Mouse (Mus musculus) cerebral cortex, adult 2 months (tissue): ENCODE measurements around the gene Iqcn.

Experiments used
- WGBS: fragments of 180-500 bp; shearing (Covaris S2); methylation state at CpG from one replicate; pipeline ENCODE4 v1.1.7; 2018; 5-methylcytosine and 5-hydroxymethylcytosine counted together

The Iqcn gene

DNA sequence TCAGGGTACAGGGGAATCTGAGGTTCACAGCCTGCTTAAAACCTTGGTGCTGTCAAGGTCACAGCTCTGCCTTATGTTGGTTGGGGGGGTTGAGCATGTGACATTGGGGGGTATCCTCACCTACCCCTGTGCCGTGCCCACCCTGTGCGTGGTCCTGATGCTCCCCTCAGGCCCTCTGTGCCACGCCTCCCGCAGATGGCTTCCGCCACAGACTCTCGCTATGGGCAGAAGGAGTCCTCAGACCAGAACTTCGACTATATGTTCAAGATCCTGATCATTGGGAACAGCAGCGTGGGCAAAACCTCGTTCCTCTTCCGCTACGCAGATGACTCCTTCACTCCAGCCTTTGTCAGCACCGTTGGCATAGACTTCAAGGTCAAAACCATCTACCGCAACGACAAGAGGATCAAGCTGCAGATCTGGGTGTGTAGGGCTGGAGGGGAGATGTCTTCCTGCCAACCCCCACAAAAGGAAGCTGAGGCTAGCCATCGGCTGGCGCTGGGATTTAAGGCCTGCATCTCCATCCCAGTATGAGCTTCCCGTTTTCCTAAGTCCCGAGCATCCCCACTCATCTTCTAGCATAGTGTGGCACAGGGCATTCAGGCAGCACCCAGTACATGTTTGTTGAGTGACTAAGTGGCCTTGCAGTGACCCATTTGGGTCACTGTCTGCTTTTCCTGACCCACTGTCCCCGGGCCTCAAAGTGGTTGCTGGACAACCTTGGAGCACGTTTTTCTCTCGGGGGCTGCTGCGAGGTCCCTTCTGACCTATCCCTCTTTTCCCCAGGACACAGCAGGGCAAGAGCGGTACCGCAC, 52.6 kb downstream of the Iqcn start:
- WGBS: 65% methylated on average over 24 of the region's 24 CpGs

DNA sequence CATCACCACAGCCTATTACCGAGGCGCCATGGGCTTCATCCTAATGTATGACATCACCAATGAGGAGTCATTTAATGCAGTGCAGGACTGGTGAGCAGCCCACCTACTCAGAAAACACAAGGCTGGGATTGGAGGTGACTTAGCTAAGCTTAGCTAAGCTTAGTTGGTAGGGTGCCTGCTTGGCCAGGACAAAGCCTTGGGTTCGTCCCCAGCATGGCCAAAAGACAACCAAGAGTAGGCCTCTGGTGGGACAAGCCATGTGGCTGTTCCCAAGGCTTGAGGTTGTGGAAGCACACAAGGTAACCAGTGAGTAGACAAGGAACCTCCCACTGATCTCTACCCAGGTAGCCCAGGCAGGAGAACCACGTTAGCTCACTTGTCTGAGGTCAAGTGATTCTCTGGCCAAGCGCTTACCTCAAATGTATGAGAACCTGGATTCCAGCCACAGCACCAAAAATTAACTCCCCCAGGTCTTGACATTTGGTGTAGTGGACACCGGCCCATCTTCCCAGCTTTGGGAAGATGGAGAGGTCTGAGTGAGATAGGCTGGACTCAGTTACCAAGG, 53.3 kb downstream of the Iqcn start:
- WGBS: 87% methylated on average over 6 of the region's 6 CpGs

DNA sequence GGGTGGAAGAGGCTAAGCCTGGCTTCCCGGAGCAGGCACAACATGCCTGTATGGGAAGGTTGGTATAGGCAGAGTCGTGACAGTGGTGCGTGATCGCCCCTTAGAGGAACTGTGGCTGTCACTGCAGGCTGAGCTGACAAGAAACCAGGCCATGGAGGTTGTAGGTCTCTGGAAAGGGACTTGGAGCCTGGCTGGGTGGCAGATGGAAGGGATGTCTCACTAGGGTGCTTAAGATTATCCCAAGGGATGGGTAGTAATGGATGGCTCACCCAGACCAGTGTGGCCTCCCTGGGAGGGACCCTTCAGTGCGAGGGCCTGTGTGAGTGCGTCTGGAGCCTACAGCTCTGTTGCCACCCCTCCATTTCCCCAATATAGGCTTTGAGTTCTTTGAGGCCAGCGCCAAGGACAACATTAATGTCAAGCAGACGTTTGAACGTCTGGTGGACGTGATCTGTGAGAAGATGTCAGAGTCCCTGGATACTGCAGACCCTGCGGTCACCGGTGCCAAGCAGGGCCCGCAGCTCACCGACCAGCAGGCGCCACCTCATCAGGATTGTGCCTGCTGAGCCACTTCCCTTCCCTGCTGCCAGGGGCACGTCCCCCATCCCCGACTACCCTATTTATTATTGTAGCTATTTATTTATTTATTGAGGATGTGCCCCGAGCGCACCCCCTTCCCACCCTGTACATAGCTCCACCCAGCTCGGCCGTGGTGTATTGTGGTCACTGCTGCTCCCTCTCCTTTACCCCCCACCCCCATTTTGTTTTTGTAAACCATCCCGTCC, 54.5 kb downstream of the Iqcn start:
- WGBS: 34% methylated on average over 22 of the region's 22 CpGs

DNA sequence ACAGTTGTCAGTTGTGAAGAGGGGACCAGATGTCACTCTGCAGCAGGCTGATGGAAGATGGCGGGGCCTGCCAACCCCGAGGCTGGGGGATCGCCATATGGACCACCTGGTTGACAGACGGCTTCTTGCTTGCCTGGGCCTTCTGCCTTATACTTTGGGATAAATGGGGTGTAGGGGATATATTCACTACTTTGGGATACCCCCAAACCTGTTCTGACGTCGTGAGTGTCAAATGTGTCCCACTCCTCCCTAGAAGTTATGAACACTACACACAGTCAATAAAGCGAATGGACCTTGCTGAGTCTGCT, 55.0 kb downstream of the Iqcn start:
- WGBS: 58% methylated on average over 7 of the region's 7 CpGs

DNA sequence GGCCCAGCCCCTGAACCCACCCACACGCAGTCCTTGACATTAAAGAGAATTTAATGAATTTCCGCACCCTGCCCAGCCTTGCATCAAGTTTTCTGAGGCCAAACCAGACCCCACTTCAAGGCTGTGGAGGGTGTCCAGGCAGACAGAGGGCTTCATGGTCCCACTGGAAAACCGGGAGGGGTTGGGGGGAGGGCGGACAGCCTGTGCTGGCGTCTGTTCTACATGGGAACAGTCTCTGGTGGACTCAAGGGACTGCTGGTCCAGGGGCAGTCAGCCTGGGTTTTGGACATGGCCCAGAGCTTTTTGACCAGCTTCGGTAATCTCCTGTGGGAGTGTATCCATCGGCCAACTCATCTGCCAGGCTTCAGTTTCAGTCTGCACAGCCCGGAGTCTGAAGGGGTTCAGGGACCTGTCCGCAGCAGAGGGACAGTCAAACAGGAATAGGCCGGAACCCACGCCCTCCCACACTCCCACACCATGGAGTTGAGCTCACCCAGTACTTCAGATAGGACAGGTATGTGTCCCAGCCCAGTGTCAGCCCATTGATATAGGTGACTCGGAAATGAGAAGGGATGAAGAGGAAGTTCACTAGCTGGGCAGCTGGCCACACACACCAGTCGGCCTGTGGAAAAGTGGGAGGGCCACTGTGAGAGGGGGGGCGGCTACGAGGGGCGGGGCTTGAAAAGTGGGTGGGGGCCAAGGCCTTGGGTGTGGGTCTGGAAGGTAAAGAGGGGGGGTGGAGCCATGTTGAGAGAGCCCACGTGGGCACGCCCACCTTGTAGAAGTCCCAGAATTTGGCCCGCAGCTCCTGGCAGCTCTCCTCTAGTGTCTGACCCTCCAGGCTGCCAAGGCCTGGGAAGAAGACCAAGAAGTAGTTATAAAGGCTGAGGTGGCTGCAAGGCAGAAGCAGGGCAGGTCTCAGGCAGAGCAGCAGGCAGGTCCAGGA, 55.6 kb downstream of the Iqcn start:
- WGBS: 45% methylated on average over 19 of the region's 19 CpGs

DNA sequence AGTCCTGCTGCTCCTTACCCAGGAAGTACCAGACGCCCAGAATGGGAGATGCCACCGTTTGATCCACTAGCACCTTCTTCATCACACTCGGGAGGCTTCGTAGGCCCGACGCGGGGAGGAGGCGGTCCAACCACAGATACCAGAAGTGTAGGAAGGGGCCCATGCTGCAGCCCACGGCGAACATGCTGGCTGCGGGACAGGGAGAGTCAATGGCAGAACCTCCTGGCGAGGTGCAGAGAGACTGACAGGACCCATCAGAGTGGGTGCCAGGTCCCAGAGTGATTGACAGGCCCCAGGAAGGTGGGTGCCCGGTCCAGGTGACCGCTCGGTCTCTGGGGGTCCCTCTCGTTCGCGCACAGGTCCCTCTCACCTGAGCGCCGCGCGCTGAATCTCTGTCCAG, 57.1 kb downstream of the Iqcn start:
- WGBS: under 1% methylated on average over 22 of the region's 22 CpGs

DNA sequence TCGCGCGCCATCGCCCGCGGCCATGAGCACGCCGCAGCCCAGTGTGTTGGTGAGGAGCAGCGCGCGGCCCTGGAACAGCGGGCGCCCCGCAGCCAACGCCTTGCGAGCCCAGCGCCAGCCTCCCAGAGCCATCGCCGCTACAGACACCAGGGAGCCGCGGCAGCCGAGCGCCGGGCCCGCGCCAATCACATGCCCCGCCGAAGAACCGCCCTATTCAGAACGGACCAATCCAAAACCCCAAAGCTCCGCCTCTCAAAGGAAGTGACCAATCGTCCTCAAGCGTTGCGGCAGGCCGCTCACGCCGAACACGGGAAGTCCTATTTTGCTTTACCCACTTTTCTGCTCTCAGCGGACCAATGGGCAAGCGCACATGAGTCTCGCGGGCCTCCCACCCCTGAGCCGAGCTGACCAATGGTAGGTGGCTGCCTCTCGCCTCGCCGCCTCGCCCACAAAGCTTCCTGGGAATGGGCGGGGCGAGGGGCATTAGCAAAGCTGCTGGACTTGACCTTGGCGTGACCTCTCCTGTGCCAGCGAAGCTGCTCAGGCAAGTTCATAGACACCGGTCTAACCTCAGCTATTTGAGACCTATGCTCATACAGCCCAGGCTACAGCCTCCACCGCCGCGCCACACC, 57.6 kb downstream of the Iqcn start, which contains the start of gene Mpv17l2:
TSS of gene Mpv17l2 (minus strand) at position 172 of the 632 bp plus-strand sequence.
- WGBS: under 1% methylated on average over 55 of the region's 55 CpGs

DNA sequence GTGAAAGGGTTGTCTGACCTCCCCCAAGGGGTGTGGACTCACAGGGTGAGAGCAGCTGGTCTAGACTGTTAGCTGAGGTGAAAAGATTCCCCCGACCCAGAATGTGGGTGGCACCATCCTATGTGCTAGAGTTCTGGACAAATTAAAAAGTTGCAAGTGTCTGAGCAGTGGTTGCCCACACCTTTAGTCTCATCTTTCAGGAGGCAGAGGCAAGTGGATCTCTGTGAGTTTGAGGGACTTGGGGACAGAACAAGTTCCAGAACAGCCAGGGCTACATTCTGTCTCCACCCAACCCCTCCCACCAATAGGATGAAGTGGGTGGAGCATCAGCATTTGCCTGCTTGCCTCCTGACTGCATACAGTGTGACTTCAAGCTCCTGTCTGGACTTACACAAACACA, 58.9 kb downstream of the Iqcn start:
- WGBS: 74% methylated on average over 1 of the region's 1 CpGs

DNA sequence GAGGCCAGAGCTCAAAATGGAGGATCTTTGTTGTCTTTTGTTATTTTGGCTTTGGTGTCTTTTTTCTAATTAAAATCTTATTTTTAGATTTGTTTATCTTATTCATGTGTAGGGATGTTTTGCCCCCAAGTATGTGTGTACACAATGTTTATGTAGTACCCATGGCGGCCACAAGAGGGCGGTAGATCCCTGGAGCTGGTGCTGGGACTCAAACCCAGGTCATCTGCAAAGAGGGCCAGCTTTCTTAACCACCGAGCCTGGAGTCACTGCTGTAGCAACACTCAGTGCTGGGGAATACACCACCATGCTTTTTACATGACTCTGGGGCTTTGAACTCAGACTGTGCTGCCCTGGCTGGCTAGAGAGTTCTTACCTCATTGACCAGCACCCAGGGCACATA, 60.1 kb downstream of the Iqcn start:
- WGBS: 9% methylated on average over 3 of the region's 3 CpGs

DNA sequence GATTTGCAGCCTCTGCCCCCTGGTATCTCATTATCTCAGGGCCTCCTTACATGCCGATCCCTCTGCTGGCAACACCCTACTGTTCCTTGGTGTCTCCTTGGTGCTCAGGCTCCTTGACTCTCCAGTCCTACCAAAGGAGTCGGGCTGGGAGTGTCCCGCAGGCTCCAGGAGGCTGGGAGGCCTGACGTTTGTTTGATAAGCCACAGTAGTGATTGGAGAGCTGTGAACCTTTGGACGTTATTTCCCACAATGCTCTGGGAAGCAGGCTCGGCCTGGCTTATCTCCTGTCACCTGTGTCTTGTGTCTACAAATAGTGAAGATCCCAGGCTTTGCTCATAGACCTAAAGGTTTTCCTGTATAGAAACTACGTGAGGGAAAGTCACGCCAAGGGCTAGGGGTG, 60.8 kb downstream of the Iqcn start:
- 89% methylated on average over 8 of the region's 8 CpGs for WGBS

DNA sequence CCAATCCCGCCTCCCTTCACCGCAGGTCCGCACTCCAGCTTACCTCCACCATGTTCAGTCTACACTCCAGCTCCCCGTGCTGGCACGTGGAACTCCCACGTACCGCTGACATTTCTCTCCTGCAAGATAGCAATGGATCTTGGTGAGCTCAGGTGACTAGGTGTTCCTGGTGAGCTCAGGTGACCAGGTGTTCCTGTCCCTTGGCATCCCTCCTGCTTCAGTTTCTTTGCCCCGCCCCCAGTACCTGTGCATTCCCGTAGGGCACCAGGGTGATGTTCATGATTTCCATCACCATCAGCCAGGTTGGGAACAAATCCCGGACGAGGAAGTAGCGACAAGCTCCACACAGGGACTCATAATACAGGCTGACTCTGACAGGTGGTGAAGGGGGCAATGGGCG, 61.4 kb downstream of the Iqcn start:
- WGBS: 93% methylated on average over 13 of the region's 13 CpGs

DNA sequence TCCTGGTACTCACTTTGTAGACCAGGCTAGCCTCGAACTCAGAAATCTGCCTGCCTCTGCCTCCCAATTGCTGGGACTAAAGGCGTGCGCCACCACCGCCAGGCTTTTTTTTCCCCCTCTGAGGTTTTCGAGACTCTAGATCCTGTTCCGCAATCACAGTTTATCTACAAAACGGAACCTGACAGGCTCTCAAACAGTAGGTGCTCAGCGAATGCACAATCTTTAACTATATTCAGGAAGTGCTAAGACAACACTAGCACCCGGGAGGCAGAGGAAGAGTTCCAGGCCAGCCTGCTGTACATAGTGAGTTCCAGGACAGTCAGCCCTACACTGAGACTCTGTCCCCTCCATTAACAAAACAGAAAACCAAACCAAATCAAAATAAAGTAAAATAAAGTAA, 62.1 kb downstream of the Iqcn start:
- 69% methylated on average over 9 of the region's 9 CpGs for WGBS

DNA sequence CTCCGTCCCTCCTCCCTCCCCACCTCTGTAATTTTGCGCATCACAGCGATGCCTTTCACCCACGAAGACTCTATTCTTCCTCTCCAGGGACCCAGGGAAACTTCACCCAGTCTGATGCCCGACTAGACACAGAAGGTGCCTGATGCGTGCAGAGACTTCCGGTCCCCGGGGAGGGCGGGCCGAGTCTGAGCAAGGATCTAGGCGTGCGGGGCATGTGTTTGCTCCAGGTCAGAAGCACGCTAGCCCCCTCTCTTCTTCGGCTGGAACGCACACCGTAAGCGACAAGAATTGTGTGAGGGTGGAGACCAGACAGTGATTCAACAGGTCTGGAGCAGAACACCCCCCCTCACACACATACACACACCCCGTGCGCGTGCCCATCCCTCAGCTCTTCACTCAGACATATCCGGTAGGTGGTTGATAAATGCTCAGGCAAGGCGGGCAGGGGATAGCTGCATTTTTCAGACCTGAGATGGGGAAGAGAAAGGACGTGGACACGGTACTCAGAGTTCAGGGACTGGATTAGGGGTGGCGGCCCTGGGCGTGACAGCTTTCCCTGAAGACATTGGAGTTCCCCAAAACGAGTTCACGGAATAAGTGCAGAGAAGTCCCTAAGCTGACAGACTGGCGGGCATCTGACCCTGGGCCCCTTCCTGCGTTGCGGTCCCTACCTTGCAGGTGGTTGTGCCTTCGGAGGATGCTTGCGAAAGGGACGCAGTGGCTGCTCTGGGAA, 62.7 kb downstream of the Iqcn start:
- WGBS: 5% methylated on average over 34 of the region's 34 CpGs

DNA sequence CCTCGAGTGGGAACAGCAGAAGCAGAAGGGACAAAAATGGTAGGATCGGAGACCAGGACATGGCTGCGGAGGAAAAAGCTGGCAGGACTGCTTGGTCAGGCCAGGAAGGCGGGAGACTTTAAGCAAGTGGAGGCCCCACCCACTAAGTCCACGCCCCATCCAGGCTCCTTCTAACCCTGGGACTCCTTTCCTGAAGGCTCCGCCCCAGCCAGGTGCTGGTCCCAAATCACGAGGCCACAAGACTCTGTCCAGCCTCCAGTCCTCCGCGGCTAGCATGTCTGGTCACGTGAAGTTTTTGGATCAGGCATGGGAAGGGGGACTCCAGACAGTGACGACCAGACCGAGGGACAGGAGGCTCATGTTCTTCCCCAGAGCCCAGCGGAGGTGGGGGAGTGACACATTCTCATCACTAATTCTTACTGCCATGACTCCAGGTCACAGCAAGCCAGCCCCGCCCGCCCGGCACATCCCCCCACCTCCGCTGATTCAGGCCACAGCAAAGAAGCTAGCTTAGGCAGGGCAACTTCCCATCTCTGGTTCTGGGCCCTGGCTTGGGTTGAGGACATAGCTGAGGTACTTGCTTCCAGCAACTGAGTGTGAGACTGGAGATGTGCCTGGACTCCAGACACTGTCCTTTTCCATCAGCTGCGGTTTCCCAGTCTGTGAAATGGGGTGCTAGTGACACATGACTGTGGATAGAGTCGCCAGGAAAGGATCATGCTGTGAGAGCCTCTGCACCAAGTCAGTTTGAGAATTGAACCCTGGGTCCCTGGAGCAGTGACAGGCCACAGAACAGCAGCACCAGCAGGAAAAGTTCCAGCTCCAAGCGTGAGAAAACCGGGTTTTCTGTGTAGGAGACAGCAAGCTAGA, 63.5 kb downstream of the Iqcn start:
- WGBS: 14% methylated on average over 21 of the region's 21 CpGs
